Mouse (Mus musculus) embryonic facial prominence, embryonic 15.5 days (tissue): Measurements from ENCODE around the gene Fam189a1. TPM values are rescaled to one million over a fixed set of nuclear protein-coding genes. Genes with fewer than 3 reads are reported as not detected.

Experiments used
- ATAC-seq: fragments of 200-750 bp; cut with Nextera tagmentation; 2 replicates; pipeline ENCODE4 v1.8.0; 2017; ENCODE audit warnings: low read depth, moderate TSS enrichment; ENCODE audit not compliant: insufficient number of reproducible peaks, low FRiP score, low TSS enrichment
- H3K27ac ChIP-seq: fragments of 300-500 bp; sonication (generic); replicated peaks from 2 replicates; pipeline ENCODE4 v1.5.1; 2015; ENCODE audit warnings: mild to moderate bottlenecking, inconsistent platforms
- H3K27me3 ChIP-seq: fragments of 300-500 bp; sonication (generic); 2 replicates; pipeline ENCODE4 v1.6.1; 2015; ENCODE audit warnings: inconsistent platforms
- H3K36me3 ChIP-seq: fragments of 300-500 bp; sonication (generic); 2 replicates; pipeline ENCODE4 v1.6.1; 2015; ENCODE audit warnings: mild to moderate bottlenecking, inconsistent platforms
- H3K4me1 ChIP-seq: fragments of 300-500 bp; sonication (generic); 2 replicates; pipeline ENCODE4 v1.6.1; 2015; ENCODE audit warnings: inconsistent platforms
- H3K4me2 ChIP-seq: fragments of 300-500 bp; sonication (generic); replicated peaks from 2 replicates; pipeline ENCODE4 v1.6.1; 2015; ENCODE audit warnings: mild to moderate bottlenecking, inconsistent platforms
- H3K4me3 ChIP-seq: fragments of 300-500 bp; sonication (generic); replicated peaks from 2 replicates; pipeline ENCODE4 v1.5.1; 2015; ENCODE audit warnings: mild to moderate bottlenecking, inconsistent platforms
- H3K9ac ChIP-seq: fragments of 300-500 bp; sonication (generic); 2 replicates; pipeline ENCODE4 v1.6.1; 2015; ENCODE audit warnings: inconsistent platforms
- H3K9me3 ChIP-seq: fragments of 300-500 bp; sonication (generic); replicated peaks from 2 replicates; pipeline ENCODE4 v1.6.1; 2016; ENCODE audit warnings: inconsistent platforms
- WGBS: fragments of 180-500 bp; shearing (Covaris S2); methylation state at CpG from one replicate; pipeline ENCODE4 v1.1.7; 2015; 5-methylcytosine and 5-hydroxymethylcytosine counted together
- polyA plus RNA-seq: library from polyadenylated mRNA; unstranded; fragments of >200 nt; fragmentation: Nextera tagmentation; extraction: Ambion mirVana; gene quantifications from 2 replicates; pipeline ENCODE4 v1.2.1, GENCODE M21; 2015

Gene Fam189a1
- polyA plus RNA-seq, 1 experiment from 2014 or later, result 4.8 TPM

DNA sequence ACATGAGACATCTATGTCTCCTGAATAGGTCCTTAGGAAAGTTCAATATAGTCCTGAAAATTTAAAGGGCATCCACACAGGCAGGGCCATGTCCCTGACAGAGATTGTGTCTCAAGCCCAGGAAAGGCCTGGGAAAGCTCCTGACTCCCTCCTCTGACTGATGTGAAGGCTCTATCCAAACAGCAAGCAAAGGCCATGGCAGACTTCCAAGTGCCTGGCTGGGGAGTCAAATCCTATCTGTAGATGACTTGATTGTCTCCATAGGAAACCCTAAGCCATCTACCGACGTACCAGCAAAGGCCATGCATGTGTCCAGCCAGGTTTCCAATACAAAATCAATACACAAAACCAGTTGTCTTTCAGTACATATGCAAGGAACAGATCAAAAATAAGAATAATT, 54.7 kb downstream of the Fam189a1 start:
- Histone ChIP-seq H3K4me3 (no peak overlapping the region), H3K36me3 (no peaks in the 10 kb centered on the region), H3K27me3 (no peaks in the 10 kb centered on the region), H3K9ac (no peak overlapping the region), H3K27ac (no peak overlapping the region), H3K4me2 (no peak overlapping the region), H3K9me3 (no peaks in the 10 kb centered on the region), H3K4me1 (no peaks in the 10 kb centered on the region)
- no peak for ATAC-seq
- WGBS, result 95% methylated on average over 2 of the region's 2 CpGs

GRCm38 (mm10) chr7:65097708-65098107, 58.7 kb downstream of the Fam189a1 start:
- H3K9ac ChIP-seq, result no peak overlapping the region
- no peaks in the 10 kb centered on the region for H3K4me1 ChIP-seq
- H3K27ac ChIP-seq, result no peak overlapping the region
- H3K36me3 ChIP-seq, result no peaks in the 10 kb centered on the region
- no peak overlapping the region for H3K4me2 ChIP-seq
- WGBS, result 88% methylated on average over 14 of the region's 14 CpGs
- H3K4me3 ChIP-seq, result no peak overlapping the region
- no peaks in the 10 kb centered on the region for H3K27me3 ChIP-seq
- ATAC-seq, result no peak
- H3K9me3 ChIP-seq, result no peaks in the 10 kb centered on the region

GRCm38 (mm10) chr7:65095631-65096107, 60.7 kb downstream of the Fam189a1 start:
- 43% methylated on average over 5 of the region's 5 CpGs for WGBS
- Histone ChIP-seq H3K9me3 (no peaks in the 10 kb centered on the region), H3K4me3 (no peak overlapping the region), H3K27me3 (no peaks in the 10 kb centered on the region), H3K27ac (no peak overlapping the region; the same call in 1 of the 2 replicates), H3K36me3 (no peaks in the 10 kb centered on the region), H3K9ac (no peak overlapping the region), H3K4me1 (no peaks in the 10 kb centered on the region), H3K4me2 (no peak overlapping the region)
- peak; percentile 77 for ATAC-seq

- H3K36me3 ChIP-seq, result no peaks in the 10 kb centered on the region
- H3K4me2 ChIP-seq, result no peak overlapping the region
- 68% methylated on average over 4 of the region's 4 CpGs for WGBS
- no peak overlapping the region for H3K4me3 ChIP-seq
- no peaks in the 10 kb centered on the region for H3K27me3 ChIP-seq
- no peak overlapping the region for H3K27ac ChIP-seq
- ATAC-seq, result no peak
- H3K9ac ChIP-seq, result no peak overlapping the region
- H3K4me1 ChIP-seq, result no peaks in the 10 kb centered on the region
- no peaks in the 10 kb centered on the region for H3K9me3 ChIP-seq
Observed at GRCm38 (mm10) chr7:65093314-65093713, 63.1 kb downstream of the Fam189a1 start.

- no peaks in the 10 kb centered on the region for H3K4me1 ChIP-seq
- H3K9me3 ChIP-seq, result no peaks in the 10 kb centered on the region
- ATAC-seq, result no peak
- no peak overlapping the region for H3K4me3 ChIP-seq
- no peak overlapping the region for H3K27ac ChIP-seq
- whole genome bisulfite sequencing, result 81% methylated on average over 4 of the region's 4 CpGs
- no peaks in the 10 kb centered on the region for H3K36me3 ChIP-seq
- no peak overlapping the region for H3K9ac ChIP-seq
- H3K27me3 ChIP-seq, result no peaks in the 10 kb centered on the region
- H3K4me2 ChIP-seq, result no peak overlapping the region
Observed at GRCm38 (mm10) chr7:65091486-65091885, 64.9 kb downstream of the Fam189a1 start.

DNA sequence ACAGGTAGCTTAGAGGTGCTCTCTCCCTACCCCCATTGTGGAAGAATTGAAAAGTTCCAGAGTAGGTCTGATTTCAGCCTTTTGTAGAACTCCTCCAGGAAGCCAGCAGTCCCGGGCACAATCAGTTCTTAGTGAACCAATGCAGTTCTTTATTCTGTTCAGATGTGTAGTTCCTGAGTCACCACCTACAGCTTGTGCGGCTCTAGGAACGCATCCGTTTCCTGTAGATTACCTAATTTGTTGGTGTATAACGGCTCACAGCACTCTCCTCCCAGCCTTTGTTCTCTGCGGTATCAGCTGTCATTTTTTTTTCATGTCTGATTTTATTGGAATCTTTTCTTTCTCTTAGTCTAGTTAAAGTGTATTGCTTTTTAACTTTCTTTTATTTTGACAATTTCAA, 70.4 kb downstream of the Fam189a1 start:
- no peak overlapping the region for H3K4me3 ChIP-seq
- WGBS, result 63% methylated on average over 6 of the region's 6 CpGs
- H3K27ac ChIP-seq, result no peak overlapping the region
- H3K4me1 ChIP-seq, result peaks cover 9% of the 10 kb centered on the region; the same call in 1 of the 2 replicates
- no peaks in the 10 kb centered on the region for H3K9me3 ChIP-seq
- no peak overlapping the region for H3K4me2 ChIP-seq
- no peak overlapping the region for H3K9ac ChIP-seq
- H3K27me3 ChIP-seq, result no peaks in the 10 kb centered on the region
- H3K36me3 ChIP-seq, result no peaks in the 10 kb centered on the region
- no peak for ATAC-seq

DNA sequence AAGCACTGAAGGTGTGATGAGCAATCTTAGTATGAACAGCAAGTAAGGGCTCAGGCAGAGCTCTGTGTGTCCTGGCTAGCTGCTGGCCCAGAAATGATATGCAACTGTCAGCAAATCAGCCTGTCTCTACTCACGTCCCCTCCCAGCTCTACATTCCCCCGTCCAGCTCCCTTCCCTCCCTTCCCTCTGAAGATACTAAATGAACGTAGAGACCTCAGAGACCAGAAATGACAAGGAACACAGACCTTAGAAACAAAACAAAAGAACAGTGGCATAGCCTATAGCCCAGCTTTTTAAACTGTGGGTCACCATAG, 73.6 kb downstream of the Fam189a1 start:
- Histone ChIP-seq H3K27ac (no peak overlapping the region), H3K4me2 (no peak overlapping the region), H3K9me3 (no peaks in the 10 kb centered on the region), H3K4me1 (peaks cover 9% of the 10 kb centered on the region; the same call in 1 of the 2 replicates), H3K4me3 (no peak overlapping the region), H3K9ac (no peak overlapping the region), H3K27me3 (no peaks in the 10 kb centered on the region), H3K36me3 (no peaks in the 10 kb centered on the region)
- WGBS, result 22% methylated on average over 3 of the region's 3 CpGs
- 0 out of 2 replicates have a peak, but pooled peaks have one; percentile 15 for ATAC-seq

DNA sequence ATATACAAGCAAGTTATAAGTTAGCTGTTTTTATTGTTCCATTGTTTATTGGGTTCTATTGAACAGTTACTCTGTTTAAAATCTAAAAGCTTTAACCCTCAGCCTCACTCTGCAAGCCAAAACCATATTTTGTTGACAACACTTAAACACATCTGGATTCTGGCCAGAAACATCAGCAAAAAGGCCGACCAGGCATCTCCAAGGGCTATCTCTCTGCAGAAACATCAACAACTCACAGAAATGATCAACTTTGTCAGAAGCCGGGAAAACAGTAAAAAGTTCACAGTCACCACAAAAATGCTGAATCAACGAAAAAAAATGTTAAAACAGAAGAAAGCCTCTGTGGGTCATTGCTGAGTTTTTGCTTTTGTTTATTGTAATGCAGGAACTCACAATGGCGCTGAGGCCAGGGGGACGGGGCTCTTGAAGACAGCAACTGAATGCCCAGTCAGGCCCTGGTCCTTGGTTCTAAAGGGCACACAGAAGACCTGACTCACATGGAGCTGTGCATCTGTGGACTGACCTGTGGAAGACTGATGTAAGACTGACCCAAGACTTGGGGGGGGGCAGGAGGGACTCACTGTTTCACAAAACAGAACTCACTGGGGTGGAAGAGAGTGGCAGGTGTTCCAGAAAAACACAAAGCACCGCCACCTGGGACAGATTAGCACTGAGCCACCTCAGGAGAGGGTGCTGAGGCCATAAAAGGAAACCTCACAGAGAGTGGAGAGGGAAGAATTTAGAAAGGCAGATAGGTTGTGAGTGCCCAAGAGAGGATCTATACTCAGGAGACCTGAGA, 74.2 kb downstream of the Fam189a1 start:
- Histone ChIP-seq H3K27me3 (no peaks in the 10 kb centered on the region), H3K9me3 (no peaks in the 10 kb centered on the region), H3K4me2 (no peak overlapping the region), H3K4me3 (no peak overlapping the region), H3K9ac (no peak overlapping the region), H3K4me1 (peaks cover 9% of the 10 kb centered on the region; the same call in 1 of the 2 replicates), H3K36me3 (no peaks in the 10 kb centered on the region), H3K27ac (no peak overlapping the region)
- ATAC-seq, result peak; percentile 70; the same call in 1 of the 2 replicates
- 37% methylated on average over 6 of the region's 6 CpGs for WGBS

GRCm38 (mm10) chr7:65076134-65076533, 80.2 kb downstream of the Fam189a1 start:
- 80% methylated on average over 4 of the region's 4 CpGs for WGBS
- Histone ChIP-seq H3K27me3 (no peaks in the 10 kb centered on the region), H3K4me1 (no peaks in the 10 kb centered on the region), H3K9me3 (no peaks in the 10 kb centered on the region), H3K36me3 (no peaks in the 10 kb centered on the region), H3K9ac (no peak overlapping the region), H3K4me3 (no peak overlapping the region), H3K27ac (no peak overlapping the region), H3K4me2 (no peak overlapping the region)
- no peak for ATAC-seq

DNA sequence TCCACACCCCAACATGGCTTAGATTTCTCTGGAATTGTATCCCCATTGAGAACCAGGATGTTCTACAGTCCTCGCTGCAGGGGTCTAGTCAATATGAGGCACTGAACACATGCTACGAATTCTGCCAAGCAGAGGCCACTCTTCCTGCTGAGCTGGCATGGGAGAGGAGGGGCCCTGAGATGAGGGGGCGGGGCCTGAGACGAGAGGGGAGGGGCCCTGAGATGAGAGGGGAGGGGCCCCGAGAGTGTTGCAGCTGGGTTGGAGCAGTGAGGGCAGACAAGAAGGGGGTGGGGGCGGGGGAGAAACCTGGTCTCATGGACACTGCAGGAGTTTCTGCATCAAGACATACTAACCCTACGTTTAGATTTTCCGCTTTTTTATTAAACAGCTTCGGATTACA, 82.2 kb downstream of the Fam189a1 start:
- Histone ChIP-seq H3K4me2 (no peak overlapping the region), H3K4me3 (no peak overlapping the region), H3K27me3 (no peaks in the 10 kb centered on the region), H3K9me3 (no peaks in the 10 kb centered on the region), H3K4me1 (no peaks in the 10 kb centered on the region), H3K9ac (no peak overlapping the region), H3K27ac (no peak overlapping the region), H3K36me3 (no peaks in the 10 kb centered on the region)
- 36% methylated on average over 9 of the region's 9 CpGs for WGBS
- ATAC-seq, result no peak

DNA sequence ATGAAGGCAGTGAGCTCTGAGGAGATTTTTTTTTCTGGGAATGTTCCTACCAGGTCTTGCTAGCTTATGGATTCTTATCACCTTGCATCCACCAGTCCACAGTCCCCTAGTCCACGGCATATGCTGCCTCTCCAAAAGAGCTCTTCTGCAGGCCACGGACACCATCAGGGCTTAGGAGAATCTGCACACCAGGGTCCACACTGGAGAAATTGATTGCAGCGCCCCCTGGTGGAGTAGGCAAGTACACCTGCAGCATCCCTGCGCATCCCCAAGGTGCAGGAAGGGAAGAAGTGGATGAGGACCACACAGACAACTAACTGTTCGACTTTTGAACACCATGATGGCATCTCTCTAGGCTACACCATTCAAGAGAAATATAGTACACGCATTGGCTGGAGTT, 82.8 kb downstream of the Fam189a1 start:
- Histone ChIP-seq H3K4me2 (no peak overlapping the region), H3K9me3 (no peaks in the 10 kb centered on the region), H3K36me3 (no peaks in the 10 kb centered on the region), H3K4me1 (no peaks in the 10 kb centered on the region), H3K4me3 (no peak overlapping the region), H3K9ac (no peak overlapping the region), H3K27ac (no peak overlapping the region), H3K27me3 (no peaks in the 10 kb centered on the region)
- WGBS, result 31% methylated on average over 6 of the region's 6 CpGs
- ATAC-seq, result no peak

GRCm38 (mm10) chr7:65066211-65066610, 90.2 kb downstream of the Fam189a1 start:
- no peaks in the 10 kb centered on the region for H3K27me3 ChIP-seq
- WGBS, result 57% methylated on average over 7 of the region's 7 CpGs

More at GRCm38 (mm10) chr7:65066211-65066610, 90.2 kb downstream of the Fam189a1 start:
- no peak overlapping the region for H3K4me2 ChIP-seq
- H3K4me1 ChIP-seq, result no peaks in the 10 kb centered on the region
- no peaks in the 10 kb centered on the region for H3K36me3 ChIP-seq
- H3K27ac ChIP-seq, result no peak overlapping the region
- no peaks in the 10 kb centered on the region for H3K9me3 ChIP-seq
- H3K4me3 ChIP-seq, result no peak overlapping the region
- no peak for ATAC-seq
- H3K9ac ChIP-seq, result no peak overlapping the region
